Mouse (Mus musculus): ENCODE measurements around the gene Olfr1494. TPM values are rescaled to one million over a fixed set of nuclear protein-coding genes. Genes with fewer than 3 reads are reported as not detected.

The Olfr1494 gene
- not detected in 2 replicates for polyA plus RNA-seq (2012)

DNA sequence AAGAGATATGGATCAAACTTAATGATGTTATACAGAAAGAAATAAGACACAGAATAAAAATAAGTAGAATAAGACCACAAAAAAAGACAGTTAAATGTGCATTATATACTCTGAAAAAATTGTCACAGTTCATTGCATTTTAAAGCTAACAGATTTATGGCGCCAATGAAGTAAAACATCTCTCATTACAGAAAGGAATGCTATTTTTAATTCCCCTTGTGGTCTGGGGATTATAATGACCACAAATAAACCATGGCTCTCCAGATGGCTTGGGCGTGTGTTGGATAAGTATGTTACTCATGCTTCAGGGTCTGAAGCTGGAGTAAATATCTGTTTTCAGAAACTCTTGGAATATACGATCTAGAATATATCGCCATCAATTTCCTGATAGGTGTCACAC is at the start of gene Olfr1494:
Olfr1494 (plus strand) TSS at position 301 of the 400 bp plus-strand sequence.
- Histone ChIP-seq H3K36me3 (ENCODE audit: control insufficient read depth) (no peaks in the 10 kb centered on the region), H3K4me1 (ENCODE audit: control insufficient read depth) (no peaks in the 10 kb centered on the region), H3K9me3 (ENCODE audit: control insufficient read depth, low read length) (peaks cover 3% of the 10 kb centered on the region; the same call in 1 of the 2 replicates), H3K4me3 (replicated peaks) (no peak within 1 kb of the TSS), H3K27me3 (ENCODE audit: control insufficient read depth) (no peaks in the 10 kb centered on the region)
- TF ChIP-seq TAL1 (IDR thresholded peaks at IDR 0.05; ENCODE audit: low read length) (no peak), GATA1 (IDR thresholded peaks at IDR 0.05; ENCODE audit: low read length) (no peak)

DNA sequence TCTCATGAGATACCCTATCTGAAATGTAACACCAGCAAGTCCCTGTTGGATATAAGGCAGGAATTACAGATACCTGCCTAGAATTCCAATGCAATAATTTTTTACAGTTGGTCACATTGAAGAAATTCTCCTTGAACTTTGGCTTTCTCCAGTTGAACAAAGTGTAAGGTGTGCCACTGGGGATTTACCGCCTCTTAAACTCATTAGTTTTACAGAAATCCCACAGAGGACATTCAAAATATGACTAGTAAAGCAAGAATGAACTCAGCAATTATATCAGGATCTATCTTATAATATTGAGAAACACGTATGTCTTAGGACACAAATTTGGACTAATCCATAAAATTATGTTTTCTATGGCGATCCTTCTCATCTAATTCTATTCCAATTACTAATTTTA is 42.6 kb upstream of the Olfr1494 start, which contains the start of gene Olfr1491:
Olfr1491 (plus strand) TSS at position 301 of the 400 bp plus-strand sequence.
- Histone ChIP-seq H3K4me3 (replicated peaks) (no peak within 1 kb of the TSS), H3K9me3 (ENCODE audit: control insufficient read depth, low read length) (no peaks in the 10 kb centered on the region), H3K36me3 (ENCODE audit: control insufficient read depth) (no peaks in the 10 kb centered on the region), H3K4me1 (ENCODE audit: control insufficient read depth) (no peaks in the 10 kb centered on the region), H3K27me3 (ENCODE audit: control insufficient read depth) (no peaks in the 10 kb centered on the region)
- no peak for TF ChIP-seq TAL1 (IDR thresholded peaks at IDR 0.05; ENCODE audit: low read length)
- no peak for TF ChIP-seq GATA1 (IDR thresholded peaks at IDR 0.05; ENCODE audit: low read length)

DNA sequence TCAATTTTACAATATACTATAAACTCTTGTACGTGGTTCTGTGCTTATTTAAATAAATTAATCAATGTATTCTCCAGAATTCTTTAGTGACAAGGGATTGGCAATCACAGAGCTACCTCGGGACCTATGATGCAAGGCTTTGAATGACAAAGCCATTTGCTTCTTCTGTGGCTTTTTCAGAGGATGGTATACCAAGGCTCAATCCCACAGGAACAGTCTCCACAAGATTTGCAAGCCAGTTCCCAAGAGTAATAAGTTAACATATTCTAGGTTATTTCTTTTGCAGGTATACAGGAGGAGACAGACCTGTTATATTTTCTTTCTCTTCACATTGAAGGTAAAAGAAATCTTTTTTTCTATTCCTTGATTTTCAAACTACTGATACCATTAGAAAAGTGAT is 16.6 kb upstream of the Olfr1494 start, which contains the start of gene Olfr1493-ps1:
Olfr1493-ps1 (plus strand) TSS at position 301 of the 400 bp plus-strand sequence.
- Histone ChIP-seq H3K27me3 (ENCODE audit: control insufficient read depth) (no peaks in the 10 kb centered on the region), H3K4me3 (replicated peaks) (no peak within 1 kb of the TSS), H3K9me3 (ENCODE audit: control insufficient read depth, low read length) (peaks cover 4% of the 10 kb centered on the region), H3K36me3 (ENCODE audit: control insufficient read depth) (no peaks in the 10 kb centered on the region), H3K4me1 (ENCODE audit: control insufficient read depth) (no peaks in the 10 kb centered on the region)
- TF ChIP-seq TAL1 (IDR thresholded peaks at IDR 0.05; ENCODE audit: low read length): no peak
- TF ChIP-seq GATA1 (IDR thresholded peaks at IDR 0.05; ENCODE audit: low read length): no peak

DNA sequence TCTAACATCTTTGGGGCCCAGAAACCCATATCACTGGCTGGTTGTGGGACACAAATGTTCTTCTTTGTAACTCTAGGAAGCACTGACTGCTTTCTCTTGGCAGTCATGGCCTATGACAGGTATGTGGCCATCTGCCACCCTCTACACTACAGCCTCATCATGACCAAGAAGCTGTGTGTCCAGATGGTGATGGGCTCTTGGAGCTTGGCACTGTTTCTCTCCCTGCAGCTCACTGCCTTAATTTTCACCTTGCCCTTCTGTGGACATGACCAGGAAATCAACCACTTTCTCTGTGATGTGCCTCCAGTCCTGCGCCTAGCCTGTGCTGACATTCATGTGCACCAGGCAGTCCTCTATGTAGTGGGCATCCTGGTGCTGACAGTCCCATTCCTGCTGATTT is 9.8 kb downstream of the Olfr1494 start:
- Histone ChIP-seq H3K36me3 (ENCODE audit: control insufficient read depth) (no peaks in the 10 kb centered on the region), H3K4me3 (replicated peaks) (no peak overlapping the region), H3K9me3 (ENCODE audit: control insufficient read depth, low read length) (peaks cover 8% of the 10 kb centered on the region), H3K4me1 (ENCODE audit: control insufficient read depth) (no peaks in the 10 kb centered on the region), H3K27me3 (ENCODE audit: control insufficient read depth) (no peaks in the 10 kb centered on the region)
- TF ChIP-seq TAL1 (IDR thresholded peaks at IDR 0.05; ENCODE audit: low read length): no peak
- TF ChIP-seq GATA1 (IDR thresholded peaks at IDR 0.05; ENCODE audit: low read length): no peak

DNA sequence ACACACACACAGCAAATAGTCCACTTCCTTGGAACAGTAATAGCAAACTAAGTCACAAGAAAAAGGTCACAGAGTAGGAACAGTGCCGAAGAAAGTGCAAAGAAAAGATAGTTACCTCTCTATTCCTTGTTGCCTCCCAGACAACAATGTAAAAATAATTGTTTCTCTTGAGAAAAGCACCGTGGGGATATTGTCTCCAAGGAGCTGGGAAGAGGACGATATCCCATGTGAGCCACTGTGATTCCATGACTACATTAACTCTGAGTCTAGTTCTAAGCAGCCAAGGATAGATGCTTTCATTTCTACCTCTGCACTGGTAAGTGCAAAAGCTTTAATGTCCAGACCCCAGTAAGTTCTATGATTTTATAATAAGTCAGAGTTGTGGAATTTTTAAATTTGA is 24.8 kb downstream of the Olfr1494 start, which contains the start of gene Olfr1495:
Olfr1495 (plus strand) TSS at position 301 of the 400 bp plus-strand sequence.
- H3K4me3 ChIP-seq (replicated peaks): no peak within 1 kb of the TSS
- no peaks in the 10 kb centered on the region for H3K4me1 ChIP-seq (ENCODE audit: control insufficient read depth)
- H3K36me3 ChIP-seq (ENCODE audit: control insufficient read depth): no peaks in the 10 kb centered on the region
- TF ChIP-seq TAL1 (IDR thresholded peaks at IDR 0.05; ENCODE audit: low read length): no peak
- TF ChIP-seq GATA1 (IDR thresholded peaks at IDR 0.05; ENCODE audit: low read length): no peak
- peaks cover 4% of the 10 kb centered on the region for H3K9me3 ChIP-seq (ENCODE audit: control insufficient read depth, low read length)
- no peaks in the 10 kb centered on the region for H3K27me3 ChIP-seq (ENCODE audit: control insufficient read depth)

DNA sequence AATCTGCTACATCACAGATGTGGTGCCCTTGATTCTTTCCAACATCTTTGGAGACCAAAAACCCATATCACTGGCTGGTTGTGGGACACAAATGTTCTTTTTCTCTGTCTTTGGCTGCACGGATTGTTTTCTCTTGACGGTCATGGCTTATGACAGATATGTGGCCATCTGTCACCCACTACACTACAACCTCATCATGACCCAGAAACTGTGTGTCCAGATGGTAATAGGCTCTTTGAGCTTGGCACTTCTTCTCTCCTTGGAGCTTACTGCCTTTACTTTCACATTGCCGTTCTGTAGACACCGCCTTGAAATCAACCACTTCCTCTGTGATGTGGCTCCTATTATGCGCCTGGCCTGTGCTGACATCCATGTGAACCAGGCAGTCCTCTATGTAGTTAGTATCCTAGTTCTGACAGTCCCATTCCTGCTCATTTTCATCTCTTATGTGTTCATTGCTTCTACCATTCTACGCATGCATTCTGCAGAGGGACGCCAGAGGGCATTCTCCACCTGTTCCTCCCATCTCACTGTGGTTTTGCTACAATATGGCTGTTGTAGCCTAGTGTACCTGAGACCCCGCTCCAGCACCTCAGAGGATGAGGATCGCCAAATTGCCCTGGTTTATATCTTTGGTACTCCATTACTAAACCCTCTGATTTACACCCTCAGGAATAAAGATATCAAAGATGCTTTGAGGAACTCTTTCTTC is 29.2 kb downstream of the Olfr1494 start:
- Histone ChIP-seq H3K4me1 (ENCODE audit: control insufficient read depth) (no peaks in the 10 kb centered on the region), H3K36me3 (ENCODE audit: control insufficient read depth) (no peaks in the 10 kb centered on the region), H3K27me3 (ENCODE audit: control insufficient read depth) (no peaks in the 10 kb centered on the region), H3K4me3 (replicated peaks) (no peak overlapping the region), H3K9me3 (ENCODE audit: control insufficient read depth, low read length) (peaks cover 4% of the 10 kb centered on the region)
- TF ChIP-seq GATA1 (IDR thresholded peaks at IDR 0.05; ENCODE audit: low read length): no peak
- no peak for TF ChIP-seq TAL1 (IDR thresholded peaks at IDR 0.05; ENCODE audit: low read length)

DNA sequence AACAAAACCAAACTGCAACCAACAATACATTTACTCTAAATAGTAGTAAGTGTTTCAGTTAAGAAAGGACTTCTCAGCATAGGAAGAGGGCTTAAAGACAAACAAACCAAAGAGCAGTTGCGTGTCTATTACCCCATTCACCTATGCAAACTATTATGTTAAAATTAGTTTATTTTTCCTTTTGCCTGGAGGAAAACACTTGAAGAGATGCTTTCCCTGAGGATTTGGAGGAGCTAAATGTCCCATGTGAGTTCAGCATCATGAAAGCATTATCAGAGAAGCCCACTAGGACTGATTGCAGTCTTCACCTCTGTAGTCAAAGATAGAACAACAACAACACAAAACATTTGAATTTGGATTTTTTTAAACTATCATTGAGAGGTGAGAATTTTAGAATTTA is 38.0 kb downstream of the Olfr1494 start, which contains the start of gene Olfr1496:
Olfr1496 (plus strand) TSS at position 301 of the 400 bp plus-strand sequence.
- Histone ChIP-seq H3K4me1 (ENCODE audit: control insufficient read depth) (no peaks in the 10 kb centered on the region), H3K9me3 (ENCODE audit: control insufficient read depth, low read length) (no peaks in the 10 kb centered on the region), H3K4me3 (replicated peaks) (no peak within 1 kb of the TSS), H3K27me3 (ENCODE audit: control insufficient read depth) (no peaks in the 10 kb centered on the region), H3K36me3 (ENCODE audit: control insufficient read depth) (no peaks in the 10 kb centered on the region)
- TF ChIP-seq GATA1 (IDR thresholded peaks at IDR 0.05; ENCODE audit: low read length) (no peak), TAL1 (IDR thresholded peaks at IDR 0.05; ENCODE audit: low read length) (no peak)

DNA sequence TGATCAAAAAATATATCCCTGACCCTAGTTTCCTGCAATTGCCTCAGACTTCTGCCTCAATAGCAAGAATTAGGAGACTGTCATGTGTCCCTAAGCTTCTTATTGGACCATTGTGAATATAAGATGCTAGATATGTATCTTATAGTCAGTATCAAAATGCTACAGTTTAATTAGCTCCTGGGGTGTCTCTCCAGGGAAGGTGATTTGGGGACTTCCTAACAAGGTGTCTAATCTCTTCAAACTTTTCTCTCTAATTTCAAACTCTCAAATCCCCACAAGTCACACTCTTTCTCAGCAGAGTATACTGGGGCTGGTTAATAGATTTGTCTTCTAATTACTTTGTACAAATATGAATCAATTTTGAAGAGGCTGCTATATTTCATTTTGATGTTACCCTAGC is 58.6 kb downstream of the Olfr1494 start, which contains the start of gene Olfr1497:
Olfr1497 (minus strand) TSS at position 101 of the 400 bp plus-strand sequence.
- Histone ChIP-seq H3K4me3 (replicated peaks) (no peak within 1 kb of the TSS), H3K4me1 (ENCODE audit: control insufficient read depth) (no peaks in the 10 kb centered on the region), H3K36me3 (ENCODE audit: control insufficient read depth) (no peaks in the 10 kb centered on the region), H3K27me3 (ENCODE audit: control insufficient read depth) (no peaks in the 10 kb centered on the region), H3K9me3 (ENCODE audit: control insufficient read depth, low read length) (peaks cover 2% of the 10 kb centered on the region; the same call in 1 of the 2 replicates)
- TF ChIP-seq TAL1 (IDR thresholded peaks at IDR 0.05; ENCODE audit: low read length) (no peak), GATA1 (IDR thresholded peaks at IDR 0.05; ENCODE audit: low read length) (no peak)

Other genes starting within 250 kb of the Olfr1494 start
- gene Olfr1477, start 239.2 kb upstream of the Olfr1494 start, polyA plus RNA-seq (2012): 0.01 TPM in 1 of 2 replicates, not detected in the other
- gene Olfr1480, start 211.8 kb upstream of the Olfr1494 start, polyA plus RNA-seq (2012): not detected in 2 replicates
- gene Olfr1484, start 156.2 kb upstream of the Olfr1494 start, polyA plus RNA-seq (2012): 0.01 TPM in 1 of 2 replicates, not detected in the other
- gene Olfr1487, start 122.4 kb upstream of the Olfr1494 start, polyA plus RNA-seq (2012): not detected in 2 replicates
- gene Olfr1489, start 108.1 kb upstream of the Olfr1494 start, polyA plus RNA-seq (2012): not detected in 2 replicates
- not detected in 2 replicates for gene Olfr1490, start 88.6 kb upstream of the Olfr1494 start, polyA plus RNA-seq (2012)
- not detected in 2 replicates for gene Olfr1491, start 42.5 kb upstream of the Olfr1494 start, polyA plus RNA-seq (2012)
- not detected in 2 replicates for gene Olfr1493-ps1, start 16.4 kb upstream of the Olfr1494 start, polyA plus RNA-seq (2012)
- gene Olfr1495, start 24.9 kb downstream of the Olfr1494 start, polyA plus RNA-seq (2012): not detected in 2 replicates
- gene Olfr1496, start 38.1 kb downstream of the Olfr1494 start, polyA plus RNA-seq (2012): not detected in 2 replicates
- not detected in 2 replicates for gene Olfr1497, start 58.5 kb downstream of the Olfr1494 start, polyA plus RNA-seq (2012)
- gene Olfr1499, start 79.7 kb downstream of the Olfr1494 start, polyA plus RNA-seq (2012): not detected in 2 replicates
- not detected in 2 replicates for gene Olfr1500, start 90.8 kb downstream of the Olfr1494 start, polyA plus RNA-seq (2012)
- gene Olfr1501, start 111.0 kb downstream of the Olfr1494 start, polyA plus RNA-seq (2012): not detected in 2 replicates
- gene Olfr1502, start 122.1 kb downstream of the Olfr1494 start, polyA plus RNA-seq (2012): not detected in 2 replicates
- gene Olfr1504, start 158.2 kb downstream of the Olfr1494 start, polyA plus RNA-seq (2012): not detected in 2 replicates
- gene Olfr1505, start 173.8 kb downstream of the Olfr1494 start, polyA plus RNA-seq (2012): not detected in 2 replicates